Mouse (Mus musculus) C2C12 (cell line): ENCODE data around the gene Ccdc82.

Experiments used
- CEBPB ChIP-seq: IDR thresholded peaks from one replicate; pipeline ENCODE4 v1.6.1; 2011; ENCODE audit warnings: low read depth, mild to moderate bottlenecking, control low read depth, moderate library complexity
- CTCF ChIP-seq: IDR thresholded peaks from one replicate; pipeline ENCODE4 v1.5.1; 2011; ENCODE audit not compliant: control insufficient read depth, insufficient read depth, insufficient read length
- MAX ChIP-seq: IDR thresholded peaks from one replicate; pipeline ENCODE4 v1.6.1; 2011; ENCODE audit warnings: mild to moderate bottlenecking, control low read depth
- MYOD1 ChIP-seq: IDR thresholded peaks from one replicate; pipeline ENCODE4 v1.6.1; 2011; ENCODE audit warnings: low read depth; ENCODE audit not compliant: control insufficient read depth, insufficient read length
- MYOG ChIP-seq: IDR thresholded peaks from one replicate; pipeline ENCODE4 v1.6.1; 2011; ENCODE audit not compliant: control insufficient read depth, insufficient read length; ENCODE audit errors: extremely low read depth

DNA sequence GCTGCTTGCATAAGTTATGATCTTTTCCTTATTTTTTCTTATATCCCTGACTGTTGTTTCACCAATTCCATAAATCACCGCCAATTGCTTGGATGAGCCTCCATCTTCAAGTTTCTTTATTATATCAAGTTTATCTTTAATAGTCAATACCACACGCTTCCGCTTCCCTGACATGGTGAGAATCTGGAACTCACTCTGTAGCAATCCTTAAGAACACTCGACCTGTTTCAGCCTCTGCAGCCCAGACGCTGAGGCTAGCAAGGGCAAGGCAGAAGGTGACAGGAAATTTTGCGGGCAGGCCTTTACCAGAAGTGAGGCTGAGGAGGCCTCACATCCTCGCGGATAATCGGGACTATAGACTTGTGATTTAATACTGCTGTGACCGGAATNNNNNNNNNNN, 1.3 kb upstream of the Ccdc82 start, which contains the start of gene Jrkl:
- no peak for TF ChIP-seq CTCF
- no peak for TF ChIP-seq MAX
- no peak for TF ChIP-seq MYOG
- TF ChIP-seq MYOD1, result no peak
- no peak for TF ChIP-seq CEBPB
